Mouse (Mus musculus): ENCODE measurements around the gene Nap1l1.

- TF ChIP-seq POLR2A (IDR thresholded peaks at IDR 0.05; ENCODE audit: low read depth, low read length) (no peak), CTCF (conservative IDR thresholded peaks at IDR 0.05 in 1 of 2, IDR thresholded peaks at IDR 0.05 in 1 of 2; ENCODE audit: low read depth in 2 of 2, low read length in 2 of 2) (no peak), MEF2A (IDR thresholded peaks at IDR 0.05; ENCODE audit: borderline replicate concordance, low read depth, low read length) (no peak), EP300 (IDR thresholded peaks at IDR 0.05; ENCODE audit: low read length) (no peak), ETS1 (conservative IDR thresholded peaks at IDR 0.05; ENCODE audit: low read depth, low read length) (no peak), IRF4 (IDR thresholded peaks at IDR 0.05; ENCODE audit: low read depth, low read length) (no peak), USF2 (conservative IDR thresholded peaks at IDR 0.05; ENCODE audit: low read depth, low read length) (no peak), GABPA (IDR thresholded peaks at IDR 0.05; ENCODE audit: insufficient replicate concordance, low read depth, low read length) (no peak), POLR2AphosphoS2 (IDR thresholded peaks at IDR 0.05; ENCODE audit: low read depth, low read length) (no peak), SIN3A (IDR thresholded peaks at IDR 0.05; ENCODE audit: low read length) (no peak), ZC3H11A (IDR thresholded peaks at IDR 0.05; ENCODE audit: low read depth, low read length) (no peak), TBP (conservative IDR thresholded peaks at IDR 0.05; ENCODE audit: low read depth, low read length) (no peak), NRF1 (IDR thresholded peaks at IDR 0.05; ENCODE audit: low read depth, low read length) (no peak), MAFK (IDR thresholded peaks at IDR 0.05; ENCODE audit: insufficient replicate concordance, low read length) (no peak)
Measured at GRCm38 (mm10) chr10:111459040-111459439, 14.0 kb upstream of the Nap1l1 start.
